Mouse (Mus musculus): ENCODE data around the gene Ms4a18. TPM values are rescaled to one million over a fixed set of nuclear protein-coding genes. Genes with fewer than 3 reads are reported as not detected.
A peak's percentile ranks its signal among the peaks of the same experiment; 100 is the strongest.
"Not testable (repeated sequence)": the region's sequence is repeated elsewhere in the genome, so short reads cannot be mapped to it uniquely, and the experiment has no call there.

Ms4a18 gene
- polyA plus RNA-seq (2012; rRNA removed): not detected in 2 replicates

DNA sequence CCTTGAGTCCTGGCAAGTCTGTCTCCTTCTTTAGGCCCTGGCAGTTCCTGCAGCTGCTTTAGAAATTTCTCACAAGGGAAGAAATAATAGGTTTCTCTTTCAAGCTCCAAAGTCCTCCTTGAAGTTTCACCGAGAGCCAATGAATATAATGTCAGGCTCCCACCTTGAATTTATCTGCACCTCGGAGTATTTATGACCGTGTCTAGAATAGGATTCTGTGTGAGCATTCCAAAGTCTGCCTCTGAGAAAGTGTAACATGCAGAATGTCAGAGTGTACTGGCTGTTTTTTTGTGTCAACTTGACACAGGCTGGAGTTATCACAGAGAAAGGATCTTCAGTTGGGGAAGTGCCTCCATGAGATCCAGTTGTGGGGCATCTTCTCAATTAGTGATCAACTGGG, at the start of gene Ms4a18:
Gene Ms4a18 (minus strand): TSS at position 141 of the 400 bp plus-strand sequence.
- TF ChIP-seq POLR2A (IDR thresholded peaks at IDR 0.05; ENCODE audit: borderline replicate concordance, extremely low read depth, low read depth, low read length) (no peak), CTCF (IDR thresholded peaks at IDR 0.05; ENCODE audit: insufficient read depth, low read length) (no peak)
- Histone ChIP-seq H3K4me1 (ENCODE audit: control insufficient read depth, insufficient read depth, low read length) (no peaks in the 10 kb centered on the region), H3K4me3 (replicated peaks; ENCODE audit: extremely low read depth, low read depth, low read length) (no peak within 1 kb of the TSS)
- no peak for DNase-seq
- WGBS: 82% methylated on average over 3 of the region's 3 CpGs

DNA sequence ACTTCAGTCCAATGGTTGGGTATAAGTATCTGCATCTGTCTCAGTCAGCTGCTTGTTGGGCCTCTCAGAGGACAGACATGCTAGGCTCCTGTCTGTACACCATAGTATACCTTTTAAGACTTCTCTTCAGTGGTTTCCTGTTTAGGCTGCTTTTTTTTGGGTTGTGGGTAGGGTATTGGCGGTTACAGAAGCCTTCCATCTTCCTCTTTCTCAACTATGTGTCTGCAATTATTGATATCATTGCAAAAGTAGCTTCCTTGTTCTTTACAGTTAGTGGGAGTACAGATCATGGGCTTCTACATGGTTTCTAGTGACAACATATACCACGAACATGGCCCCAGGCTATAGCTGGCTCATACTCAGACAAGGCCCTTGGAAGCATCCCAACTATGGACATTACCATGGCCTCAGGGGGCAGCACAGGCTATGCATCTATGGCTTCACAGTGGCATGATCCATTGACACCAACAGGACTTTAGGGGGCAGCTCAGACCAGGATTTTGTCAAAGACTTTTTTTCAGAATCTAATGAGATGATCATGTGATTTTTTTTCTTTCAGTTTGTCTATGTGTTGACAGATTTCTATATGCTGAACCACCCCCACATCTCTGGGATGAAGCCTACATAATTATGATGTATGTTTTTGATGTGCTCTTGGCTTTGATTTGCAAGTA, 47.5 kb upstream of the Ms4a18 start:
- no peak for DNase-seq
- WGBS: 59% methylated on average over 2 of the region's 2 CpGs
- no peak overlapping the region for H3K4me3 ChIP-seq (replicated peaks; ENCODE audit: extremely low read depth, low read depth, low read length)
- H3K4me1 ChIP-seq (ENCODE audit: control insufficient read depth, insufficient read depth, low read length): no peaks in the 10 kb centered on the region
- TF ChIP-seq CTCF (IDR thresholded peaks at IDR 0.05; ENCODE audit: insufficient read depth, low read length) (no peak), POLR2A (IDR thresholded peaks at IDR 0.05; ENCODE audit: borderline replicate concordance, extremely low read depth, low read depth, low read length) (no peak)

DNA sequence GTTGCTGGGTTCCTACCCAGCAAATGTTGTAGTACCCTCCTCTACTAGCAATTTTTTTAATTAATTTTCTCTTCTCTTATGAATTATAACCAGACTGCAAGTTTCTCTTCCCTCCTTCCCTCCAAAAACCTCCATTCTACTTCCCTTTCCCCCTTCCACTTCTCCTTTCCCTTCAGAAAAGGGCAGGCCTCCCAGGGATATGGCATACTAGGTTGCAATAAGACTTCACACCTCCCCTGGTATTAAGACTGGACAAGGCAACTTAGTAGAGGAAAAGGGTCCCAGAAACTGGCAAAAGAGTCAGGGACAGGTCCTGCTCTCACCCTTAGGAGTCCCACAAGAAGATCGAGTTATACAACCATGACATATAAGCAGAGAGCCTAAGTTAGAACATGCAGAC, 43.1 kb upstream of the Ms4a18 start:
- no peaks in the 10 kb centered on the region for H3K4me1 ChIP-seq (ENCODE audit: control insufficient read depth, insufficient read depth, low read length)
- TF ChIP-seq POLR2A (IDR thresholded peaks at IDR 0.05; ENCODE audit: borderline replicate concordance, extremely low read depth, low read depth, low read length) (no peak), CTCF (IDR thresholded peaks at IDR 0.05; ENCODE audit: insufficient read depth, low read length) (no peak)
- DNase-seq: no peak
- H3K4me3 ChIP-seq (replicated peaks; ENCODE audit: extremely low read depth, low read depth, low read length): no peak overlapping the region
- WGBS: 88% methylated on average over 1 of the region's 1 CpGs

- DNase-seq: no peak
- no peaks in the 10 kb centered on the region for H3K4me1 ChIP-seq (ENCODE audit: control insufficient read depth, insufficient read depth, low read length)
- TF ChIP-seq POLR2A (IDR thresholded peaks at IDR 0.05; ENCODE audit: borderline replicate concordance, extremely low read depth, low read depth, low read length) (no peak), CTCF (IDR thresholded peaks at IDR 0.05; ENCODE audit: insufficient read depth, low read length) (no peak)
- no peak overlapping the region for H3K4me3 ChIP-seq (replicated peaks; ENCODE audit: extremely low read depth, low read depth, low read length)
These were observed 42.1 kb upstream of the Ms4a18 start for GRCm38 (mm10) chr19:11059967-11060366.

- WGBS: 38% methylated on average over 1 of the region's 1 CpGs
- not testable (repeated sequence) for DNase-seq; H3K4me1 ChIP-seq (ENCODE audit: control insufficient read depth, insufficient read depth, low read length); H3K4me3 ChIP-seq (replicated peaks; ENCODE audit: extremely low read depth, low read depth, low read length)
These were observed 37.9 kb upstream of the Ms4a18 start for GRCm38 (mm10) chr19:11055700-11056099.

DNA sequence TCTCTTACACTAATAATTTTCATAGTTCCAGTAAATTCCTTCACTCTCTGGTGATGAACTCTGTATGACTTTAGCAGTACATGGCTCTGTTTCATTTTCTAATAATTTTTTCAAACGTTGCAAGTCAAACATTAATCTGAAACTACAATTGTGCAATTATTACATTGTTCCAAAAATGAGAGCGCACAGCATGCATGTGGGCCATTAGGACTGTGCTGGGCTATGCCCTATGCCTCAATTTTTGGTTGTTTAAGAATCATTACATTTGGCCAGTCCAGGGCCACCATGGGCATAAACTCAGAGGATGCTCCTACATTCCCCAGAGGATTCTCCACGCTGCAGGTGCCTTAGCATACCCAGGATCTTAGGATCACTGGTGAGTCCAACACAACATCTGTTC, 35.4 kb upstream of the Ms4a18 start:
- WGBS: 51% methylated on average over 3 of the region's 3 CpGs
- no peak for DNase-seq

DNA sequence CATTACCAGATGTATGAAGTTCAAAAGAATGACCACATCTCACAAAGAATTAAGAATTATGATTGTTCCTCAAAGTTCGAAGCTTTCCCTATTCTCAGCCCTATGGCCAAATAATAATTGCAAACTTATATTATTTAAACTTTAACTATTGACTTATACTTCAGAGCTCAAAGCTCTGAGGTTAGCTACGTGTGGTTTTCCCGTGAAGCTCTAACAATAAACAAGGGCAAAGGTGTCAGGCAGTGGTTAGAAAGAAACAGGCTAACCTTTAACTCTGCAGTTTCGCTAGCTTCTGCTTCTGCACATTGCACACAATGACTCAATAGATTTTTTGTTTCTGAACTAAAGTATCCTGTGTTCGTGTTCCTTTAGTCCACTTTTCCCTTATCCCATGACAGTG, 35.0 kb upstream of the Ms4a18 start:
- Histone ChIP-seq H3K4me3 (replicated peaks; ENCODE audit: extremely low read depth, low read depth, low read length) (no peak overlapping the region), H3K4me1 (ENCODE audit: control insufficient read depth, insufficient read depth, low read length) (peaks cover 5% of the 10 kb centered on the region)
- TF ChIP-seq CTCF (IDR thresholded peaks at IDR 0.05; ENCODE audit: insufficient read depth, low read length) (no peak), POLR2A (IDR thresholded peaks at IDR 0.05; ENCODE audit: borderline replicate concordance, extremely low read depth, low read depth, low read length) (no peak)
- no peak for DNase-seq
- 44% methylated on average over 5 of the region's 5 CpGs for WGBS

More for the DNA sequence above, 35.4 kb upstream of the Ms4a18 start:
- Histone ChIP-seq H3K4me1 (ENCODE audit: control insufficient read depth, insufficient read depth, low read length) (peaks cover 2% of the 10 kb centered on the region; the same call in 1 of the 2 replicates), H3K4me3 (replicated peaks; ENCODE audit: extremely low read depth, low read depth, low read length) (no peak overlapping the region)
- TF ChIP-seq CTCF (IDR thresholded peaks at IDR 0.05; ENCODE audit: insufficient read depth, low read length) (no peak), POLR2A (IDR thresholded peaks at IDR 0.05; ENCODE audit: borderline replicate concordance, extremely low read depth, low read depth, low read length) (no peak)

DNA sequence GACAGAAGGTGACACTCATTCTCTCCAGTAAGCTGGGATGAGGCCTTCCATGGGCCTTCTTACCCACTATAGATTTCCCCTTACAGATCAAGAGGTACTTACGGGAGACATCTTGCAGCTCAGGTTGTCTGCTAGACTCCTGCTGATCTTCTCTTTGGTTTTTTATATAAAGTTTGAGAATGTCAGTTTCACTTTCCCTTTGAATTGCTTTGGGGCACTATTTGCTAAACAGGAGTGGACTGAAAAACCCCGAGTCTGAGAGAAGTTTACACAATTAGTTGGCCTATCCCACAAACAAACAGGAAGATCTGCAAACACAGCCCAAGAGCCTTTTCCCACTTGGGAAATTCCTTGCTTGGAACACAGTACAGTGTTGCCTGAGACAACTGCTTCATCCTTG, 32.5 kb upstream of the Ms4a18 start:
- no peak overlapping the region for H3K4me3 ChIP-seq (replicated peaks; ENCODE audit: extremely low read depth, low read depth, low read length)
- H3K4me1 ChIP-seq (ENCODE audit: control insufficient read depth, insufficient read depth, low read length): peaks cover 5% of the 10 kb centered on the region
- no peak for TF ChIP-seq CTCF (IDR thresholded peaks at IDR 0.05; ENCODE audit: insufficient read depth, low read length)
- no peak for TF ChIP-seq POLR2A (IDR thresholded peaks at IDR 0.05; ENCODE audit: borderline replicate concordance, extremely low read depth, low read depth, low read length)
- no peak for DNase-seq
- 29% methylated on average over 2 of the region's 2 CpGs for WGBS

DNA sequence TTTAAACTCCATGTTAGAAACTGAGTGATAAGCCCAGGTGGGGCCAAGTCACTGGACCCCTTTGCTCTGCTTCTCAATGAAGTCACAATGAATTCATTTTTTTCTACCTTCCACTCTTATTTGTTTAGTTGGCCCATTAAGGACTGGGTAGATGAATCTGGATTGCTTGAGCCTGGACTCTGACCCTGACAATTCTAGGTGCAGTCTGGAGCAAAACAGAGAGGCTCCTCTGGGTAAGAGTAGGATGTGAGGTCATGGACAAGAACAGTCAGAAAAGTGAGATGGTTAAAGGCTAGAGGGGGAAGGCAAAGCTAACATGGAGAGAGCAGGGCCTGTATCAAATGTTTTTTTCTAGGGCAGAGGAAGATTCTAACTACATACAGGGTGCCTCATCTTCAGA, 31.6 kb upstream of the Ms4a18 start:
- no peak for DNase-seq
- TF ChIP-seq POLR2A (IDR thresholded peaks at IDR 0.05; ENCODE audit: borderline replicate concordance, extremely low read depth, low read depth, low read length) (no peak), CTCF (IDR thresholded peaks at IDR 0.05; ENCODE audit: insufficient read depth, low read length) (no peak)
- peaks cover 5% of the 10 kb centered on the region for H3K4me1 ChIP-seq (ENCODE audit: control insufficient read depth, insufficient read depth, low read length)
- peak overlapping the region; percentile 5 for H3K4me3 ChIP-seq (replicated peaks; ENCODE audit: extremely low read depth, low read depth, low read length)

- 57% methylated on average over 1 of the region's 1 CpGs for WGBS
- H3K4me1 ChIP-seq (ENCODE audit: control insufficient read depth, insufficient read depth, low read length): peaks cover 5% of the 10 kb centered on the region
- H3K4me3 ChIP-seq (replicated peaks; ENCODE audit: extremely low read depth, low read depth, low read length): no peak overlapping the region
- no peak for DNase-seq
- TF ChIP-seq POLR2A (IDR thresholded peaks at IDR 0.05; ENCODE audit: borderline replicate concordance, extremely low read depth, low read depth, low read length): no peak
- TF ChIP-seq CTCF (IDR thresholded peaks at IDR 0.05; ENCODE audit: insufficient read depth, low read length): no peak
These were observed 30.7 kb upstream of the Ms4a18 start for GRCm38 (mm10) chr19:11048503-11048902.

Measured in lung, adult 2 months (tissue).